Mouse (Mus musculus) R1 (cell line): Measurements from ENCODE around the gene Dmap1.

Source experiments
- DNase-seq: peaks from one replicate; pipeline ENCODE4 v3.0.0-alpha.2; 2018; ENCODE audit warnings: low read depth, low spot score

Dmap1 gene

GRCm38 (mm10) chr4:117656961-117657360 is 25.1 kb downstream of the Dmap1 start:
- DNase-seq: no peak

- no peak for DNase-seq
Measured at GRCm38 (mm10) chr4:117655500-117655863, 26.6 kb downstream of the Dmap1 start.

GRCm38 (mm10) chr4:117654703-117655499 is 27.2 kb downstream of the Dmap1 start:
- DNase-seq: no peak

GRCm38 (mm10) chr4:117654016-117654702 is 27.9 kb downstream of the Dmap1 start:
- DNase-seq: no peak

- DNase-seq: no peak
Measured at GRCm38 (mm10) chr4:117652727-117653126, 29.3 kb downstream of the Dmap1 start.

- no peak for DNase-seq
Measured at GRCm38 (mm10) chr4:117651626-117652101, 30.4 kb downstream of the Dmap1 start.

- DNase-seq: no peak
Measured at GRCm38 (mm10) chr4:117646926-117647755, 34.9 kb downstream of the Dmap1 start.

- no peak for DNase-seq
Measured at GRCm38 (mm10) chr4:117646496-117646895, 35.6 kb downstream of the Dmap1 start.

- no peak for DNase-seq
Measured at GRCm38 (mm10) chr4:117645859-117646258, 36.2 kb downstream of the Dmap1 start.

GRCm38 (mm10) chr4:117645031-117645435 is 37.0 kb downstream of the Dmap1 start:
- DNase-seq: no peak

- DNase-seq: no peak
Measured at GRCm38 (mm10) chr4:117641804-117642203, 40.3 kb downstream of the Dmap1 start.

- DNase-seq: no peak
Measured at GRCm38 (mm10) chr4:117640925-117641703, 41.0 kb downstream of the Dmap1 start.

- no peak for DNase-seq
Measured at GRCm38 (mm10) chr4:117636891-117637613, 45.0 kb downstream of the Dmap1 start.

- DNase-seq: no peak
Measured at GRCm38 (mm10) chr4:117636152-117636551, 45.9 kb downstream of the Dmap1 start.

GRCm38 (mm10) chr4:117634642-117635041 is 47.4 kb downstream of the Dmap1 start:
- DNase-seq: no peak

GRCm38 (mm10) chr4:117633527-117633926 is 48.5 kb downstream of the Dmap1 start:
- DNase-seq: no peak

- DNase-seq: no peak
Measured at GRCm38 (mm10) chr4:117630053-117630670, 51.9 kb downstream of the Dmap1 start.

- no peak for DNase-seq
Measured at GRCm38 (mm10) chr4:117628464-117628863, 53.6 kb downstream of the Dmap1 start.
